Mouse (Mus musculus) liver, postnatal 0 days (tissue): Measurements from ENCODE around the gene Hebp2. TPM values are rescaled to one million over a fixed set of nuclear protein-coding genes. Genes with fewer than 3 reads are reported as not detected.

Source experiments
- ATAC-seq: fragments of 200-750 bp; cut with Nextera tagmentation; 2 replicates; pipeline ENCODE4 v1.8.0; 2017; ENCODE audit warnings: mild to moderate bottlenecking, moderate library complexity
- DNase-seq: peaks from one replicate; pipeline ENCODE4 v3.0.0-alpha.2; 2016
- H3K27ac ChIP-seq: fragments of 300-500 bp; sonication (generic); 2 replicates; pipeline ENCODE4 v1.5.1; 2014; ENCODE audit warnings: antibody characterized with exemption, moderate library complexity, mild to moderate bottlenecking, low read depth
- H3K27me3 ChIP-seq: fragments of 300-500 bp; sonication (generic); 2 replicates; pipeline ENCODE4 v1.6.1; 2014; ENCODE audit warnings: low read length, control low read depth, mixed read lengths; ENCODE audit not compliant: insufficient read depth
- H3K36me3 ChIP-seq: fragments of 300-500 bp; sonication (generic); replicated peaks from 2 replicates; pipeline ENCODE4 v1.6.1; 2014; ENCODE audit warnings: mild to moderate bottlenecking, control low read depth, low read length, moderate library complexity, mixed read lengths; ENCODE audit not compliant: insufficient read depth
- H3K4me1 ChIP-seq: fragments of 300-500 bp; sonication (generic); 2 replicates; pipeline ENCODE4 v1.6.1; 2014; ENCODE audit warnings: antibody characterized with exemption, mild to moderate bottlenecking, control low read depth; ENCODE audit not compliant: insufficient read depth
- H3K4me2 ChIP-seq: fragments of 300-500 bp; sonication (generic); 2 replicates; pipeline ENCODE4 v1.6.1; 2014; ENCODE audit warnings: low read depth, mild to moderate bottlenecking, low read length, moderate library complexity, mixed read lengths
- H3K4me3 ChIP-seq: fragments of 300-500 bp; sonication (generic); 2 replicates; pipeline ENCODE4 v1.5.1; 2014; ENCODE audit warnings: low read depth, low read length
- H3K9ac ChIP-seq: fragments of 300-500 bp; sonication (generic); replicated peaks from 2 replicates; pipeline ENCODE4 v1.6.1; 2014; ENCODE audit warnings: mild to moderate bottlenecking, moderate library complexity
- H3K9me3 ChIP-seq: fragments of 300-500 bp; sonication (generic); 2 replicates; pipeline ENCODE4 v1.6.1; 2016; ENCODE audit warnings: mild to moderate bottlenecking, control low read depth, low read length, mixed read lengths
- CTCF ChIP-seq: sonication (generic); IDR thresholded peaks from 2 replicates; pipeline ENCODE4 v1.5.1; 2016; ENCODE audit warnings: antibody characterized with exemption, low read depth
- EP300 ChIP-seq: IDR thresholded peaks from 2 replicates; pipeline ENCODE4 v1.6.1; 2016; ENCODE audit warnings: antibody characterized with exemption, low read depth, mild to moderate bottlenecking
- WGBS: fragments of 180-500 bp; shearing (Covaris S2); extraction: QIAGEN DNeasy Blood & Tissue Kit; methylation state at CpG from one replicate; pipeline ENCODE4 v1.1.7; 2014; ENCODE audit not compliant: insufficient replicate concordance; 5-methylcytosine and 5-hydroxymethylcytosine counted together
- polyA plus RNA-seq: library from polyadenylated mRNA; unstranded; fragments of >200 nt; fragmentation: Nextera tagmentation; extraction: Ambion mirVana; gene quantifications from 2 replicates; pipeline ENCODE4 v1.2.1, GENCODE M21; 2015

The Hebp2 gene
- polyA plus RNA-seq, 1 experiment from 2014 or later, result 1.0 TPM

DNA sequence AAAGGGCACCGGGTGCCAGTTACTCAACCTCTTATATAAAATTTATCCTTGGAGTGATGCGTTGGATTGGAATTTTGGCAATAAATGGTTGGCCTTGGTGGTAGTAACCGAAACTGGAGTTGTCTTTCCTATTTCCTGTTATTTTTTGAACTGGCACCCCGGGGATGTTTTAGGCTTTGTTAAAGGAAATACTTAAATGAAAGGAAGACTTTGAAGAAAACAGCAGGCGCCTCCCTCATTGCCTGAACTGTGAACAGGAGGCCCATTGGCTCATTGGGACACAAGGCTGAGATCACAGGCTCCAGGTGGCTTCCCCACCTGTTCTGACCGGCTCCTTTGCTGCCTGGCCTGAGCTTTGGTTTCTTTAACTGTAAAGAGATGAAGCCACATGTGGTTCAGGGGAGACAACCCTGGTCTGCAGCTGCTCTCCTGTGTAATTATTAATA, 39.4 kb downstream of the Hebp2 start:
- no peak for DNase-seq
- 66% methylated on average over 6 of the region's 6 CpGs for WGBS
- no peaks in the 10 kb centered on the region for H3K9me3 ChIP-seq
- peaks cover 5% of the 10 kb centered on the region; the same call in 1 of the 2 replicates for H3K4me1 ChIP-seq
- no peak overlapping the region for H3K9ac ChIP-seq
- no peak overlapping the region for H3K4me3 ChIP-seq
- H3K4me2 ChIP-seq, result no peak overlapping the region
- no peak overlapping the region for H3K27ac ChIP-seq
- no peak for ATAC-seq
- H3K27me3 ChIP-seq, result no peaks in the 10 kb centered on the region
- TF ChIP-seq CTCF, result no peak
- TF ChIP-seq EP300, result no peak
- H3K36me3 ChIP-seq, result no peaks in the 10 kb centered on the region

DNA sequence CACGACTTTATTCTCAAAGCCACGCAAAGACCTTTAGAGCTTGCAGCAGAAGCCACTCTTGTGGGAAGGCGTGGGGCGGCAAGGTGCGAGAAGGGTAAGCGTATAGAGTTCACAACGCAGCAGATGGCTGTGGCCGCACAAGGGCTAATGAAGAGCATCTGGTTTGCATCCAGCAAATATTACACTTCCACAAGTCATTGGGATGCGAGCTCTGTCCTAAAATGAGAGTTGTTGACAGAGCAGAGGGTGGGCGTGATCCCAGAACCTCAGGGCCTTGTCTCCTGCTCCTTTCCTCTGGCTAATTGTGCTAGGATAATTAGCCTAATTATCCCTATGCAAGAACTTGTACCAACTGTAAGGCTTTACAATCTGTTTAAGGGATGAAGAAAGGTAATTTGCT, 40.2 kb downstream of the Hebp2 start:
- Histone ChIP-seq H3K4me1 (peaks cover 5% of the 10 kb centered on the region; the same call in 1 of the 2 replicates), H3K4me3 (no peak overlapping the region), H3K9ac (no peak overlapping the region), H3K36me3 (no peaks in the 10 kb centered on the region), H3K9me3 (no peaks in the 10 kb centered on the region), H3K27me3 (no peaks in the 10 kb centered on the region), H3K4me2 (no peak overlapping the region), H3K27ac (no peak overlapping the region)
- ATAC-seq (no peak), DNase-seq (no peak)
- WGBS, result 80% methylated on average over 10 of the region's 10 CpGs
- no peak for TF ChIP-seq EP300
- TF ChIP-seq CTCF, result no peak

DNA sequence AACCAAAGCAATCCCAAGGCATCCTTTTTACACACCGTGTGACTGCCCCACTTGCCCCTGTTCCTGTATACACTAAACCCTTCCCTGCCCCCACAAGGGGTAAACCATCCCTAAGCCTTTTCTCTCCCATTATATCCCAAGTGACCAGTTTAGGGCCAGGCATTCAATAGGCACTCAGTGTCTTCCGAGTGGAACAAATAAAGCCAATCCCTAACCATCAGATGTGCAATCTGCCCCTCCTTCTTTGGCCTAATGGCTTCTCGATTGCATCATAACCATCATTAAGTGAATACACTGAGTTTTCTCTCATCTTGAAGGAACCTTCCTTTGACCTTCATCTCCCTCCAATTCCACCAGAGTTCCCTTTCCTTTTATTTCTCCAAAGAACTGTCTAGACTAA, 43.9 kb downstream of the Hebp2 start:
- Histone ChIP-seq H3K27ac (no peak overlapping the region), H3K36me3 (no peaks in the 10 kb centered on the region), H3K27me3 (no peaks in the 10 kb centered on the region), H3K4me1 (peaks cover 5% of the 10 kb centered on the region; the same call in 1 of the 2 replicates), H3K9me3 (no peaks in the 10 kb centered on the region), H3K4me2 (no peak overlapping the region), H3K4me3 (no peak overlapping the region), H3K9ac (no peak overlapping the region)
- WGBS, result 63% methylated on average over 3 of the region's 3 CpGs
- no peak for ATAC-seq
- DNase-seq, result no peak
- TF ChIP-seq CTCF (no peak), EP300 (no peak)

DNA sequence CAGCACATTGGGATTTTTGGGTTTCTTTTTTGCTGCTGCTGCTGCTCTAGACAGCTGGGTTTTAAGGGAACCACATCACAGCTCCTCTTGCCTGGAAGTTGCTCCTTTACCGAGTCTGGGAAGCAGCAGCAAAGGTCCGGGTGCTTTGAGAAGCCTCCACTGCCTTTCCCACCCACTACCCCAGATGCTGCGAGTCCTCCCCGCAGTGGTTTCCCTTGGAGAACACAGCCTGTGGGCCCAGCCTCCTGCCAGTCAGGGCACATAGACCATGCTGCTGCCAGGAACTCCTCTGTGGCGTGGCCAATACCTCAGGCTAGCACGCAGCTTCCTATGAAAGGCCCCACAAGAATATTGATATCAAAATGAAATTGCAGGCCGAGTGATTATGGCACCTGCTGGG, 48.8 kb downstream of the Hebp2 start:
- ATAC-seq, result no peak
- Histone ChIP-seq H3K9me3 (no peaks in the 10 kb centered on the region), H3K36me3 (no peaks in the 10 kb centered on the region), H3K4me2 (no peak overlapping the region), H3K27ac (no peak overlapping the region), H3K4me3 (no peak overlapping the region), H3K9ac (no peak overlapping the region), H3K4me1 (no peaks in the 10 kb centered on the region), H3K27me3 (no peaks in the 10 kb centered on the region)
- WGBS, result 83% methylated on average over 7 of the region's 7 CpGs
- DNase-seq, result no peak
- TF ChIP-seq CTCF, result no peak
- TF ChIP-seq EP300, result no peak

DNA sequence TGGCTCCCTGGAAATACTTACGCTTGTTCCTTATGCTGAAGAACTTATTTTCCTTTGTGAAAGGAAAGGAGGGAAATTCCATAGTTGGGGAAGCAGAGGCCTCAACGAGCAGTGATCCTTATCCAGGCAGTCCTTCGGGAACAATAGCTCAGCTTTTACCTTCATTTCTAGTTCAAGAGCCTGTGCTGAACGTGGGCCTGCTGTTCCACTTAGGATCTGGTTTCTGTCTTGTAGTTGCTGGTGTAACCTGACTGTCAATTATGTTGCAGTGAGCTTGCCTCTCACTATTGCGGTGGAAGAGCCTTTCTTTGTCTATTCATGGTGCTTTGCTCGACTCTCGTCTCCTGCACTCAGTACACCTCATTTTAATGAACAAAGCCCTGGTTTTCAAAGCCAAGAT, 51.6 kb downstream of the Hebp2 start:
- no peak for ATAC-seq
- Histone ChIP-seq H3K4me1 (no peaks in the 10 kb centered on the region), H3K36me3 (no peaks in the 10 kb centered on the region), H3K4me3 (no peak overlapping the region), H3K4me2 (no peak overlapping the region), H3K9ac (no peak overlapping the region), H3K27me3 (no peaks in the 10 kb centered on the region), H3K27ac (no peak overlapping the region), H3K9me3 (no peaks in the 10 kb centered on the region)
- TF ChIP-seq EP300, result no peak
- TF ChIP-seq CTCF, result no peak
- DNase-seq, result no peak
- WGBS, result 69% methylated on average over 7 of the region's 7 CpGs

DNA sequence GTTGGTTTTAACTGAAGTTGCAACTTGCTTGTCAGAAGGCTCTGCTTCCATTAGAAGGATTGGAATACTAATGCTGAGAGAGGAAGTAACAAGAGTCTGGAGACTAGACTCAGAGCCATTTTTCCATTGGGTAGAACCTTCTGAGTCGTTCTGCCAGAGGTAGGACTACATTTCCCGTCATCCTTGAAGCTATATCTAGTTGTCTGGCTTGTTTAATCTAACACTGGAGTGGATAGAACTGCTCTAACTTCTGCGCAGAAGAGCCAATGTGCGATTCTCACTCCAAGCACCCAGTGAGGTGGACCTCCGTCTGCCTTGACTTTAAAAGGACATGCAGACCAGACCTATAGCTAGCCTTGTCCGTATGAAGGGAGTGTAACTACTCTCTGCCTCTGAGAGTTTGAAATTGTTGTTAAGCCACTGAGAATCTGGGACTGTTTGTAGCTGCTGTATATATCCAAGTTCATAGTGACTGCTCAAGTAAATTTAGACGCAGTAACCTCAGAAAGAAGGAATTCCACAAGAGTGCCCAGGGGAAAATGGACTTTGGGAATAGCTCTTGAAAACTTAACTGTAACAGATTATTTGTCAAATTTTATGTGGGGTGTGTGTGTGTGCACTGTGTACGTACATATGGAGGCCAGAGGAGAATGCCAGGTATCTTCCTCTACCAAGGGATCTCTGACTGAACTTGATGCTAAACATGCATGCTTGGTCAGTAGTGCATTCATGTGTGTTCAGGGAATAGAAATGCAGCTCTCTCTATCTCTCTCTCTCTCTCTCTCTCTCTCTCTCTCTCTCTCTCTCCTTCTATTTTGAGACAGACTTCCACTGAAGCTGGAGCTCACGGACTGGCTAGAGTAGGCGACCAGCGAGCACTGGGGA, 52.6 kb downstream of the Hebp2 start:
- H3K4me2 ChIP-seq, result no peak overlapping the region
- no peak overlapping the region for H3K4me3 ChIP-seq
- no peak for DNase-seq
- TF ChIP-seq EP300, result no peak
- no peak for TF ChIP-seq CTCF
- H3K36me3 ChIP-seq, result no peaks in the 10 kb centered on the region
- H3K27me3 ChIP-seq, result no peaks in the 10 kb centered on the region
- H3K9me3 ChIP-seq, result no peaks in the 10 kb centered on the region
- H3K9ac ChIP-seq, result no peak overlapping the region
- H3K4me1 ChIP-seq, result no peaks in the 10 kb centered on the region
- no peak overlapping the region for H3K27ac ChIP-seq
- no peak for ATAC-seq
- WGBS, result 80% methylated on average over 11 of the region's 11 CpGs
